Mouse (Mus musculus): Measurements from ENCODE around the gene Sdccag8. TPM values are rescaled to one million over a fixed set of nuclear protein-coding genes. Genes with fewer than 3 reads are reported as not detected.

Sdccag8 gene
- total RNA-seq, 2 experiments from 2014 or later = 8.4 to 8.8 TPM

DNA sequence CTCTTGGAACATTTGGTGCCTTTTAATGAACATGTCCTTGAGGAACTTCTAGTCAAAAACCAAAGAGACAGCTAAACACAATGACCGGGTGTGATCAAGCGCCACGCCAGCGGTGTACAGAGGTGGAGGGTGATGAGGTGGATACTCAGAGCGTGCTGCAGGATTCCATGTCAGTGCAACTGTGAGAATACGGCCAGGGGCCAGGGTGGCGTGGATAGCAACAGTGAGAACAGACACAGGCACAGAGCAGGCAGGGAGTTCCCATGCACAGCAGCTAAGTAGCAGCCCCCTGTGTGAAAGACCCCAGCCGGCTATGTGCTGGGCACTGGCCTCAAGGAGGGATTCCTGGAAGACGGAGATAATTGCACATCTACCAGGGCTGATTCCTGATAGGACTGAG, 59.0 kb downstream of the Sdccag8 start:
- no peak for DNase-seq (ENCODE audit: low spot score in 2 of 2)

DNA sequence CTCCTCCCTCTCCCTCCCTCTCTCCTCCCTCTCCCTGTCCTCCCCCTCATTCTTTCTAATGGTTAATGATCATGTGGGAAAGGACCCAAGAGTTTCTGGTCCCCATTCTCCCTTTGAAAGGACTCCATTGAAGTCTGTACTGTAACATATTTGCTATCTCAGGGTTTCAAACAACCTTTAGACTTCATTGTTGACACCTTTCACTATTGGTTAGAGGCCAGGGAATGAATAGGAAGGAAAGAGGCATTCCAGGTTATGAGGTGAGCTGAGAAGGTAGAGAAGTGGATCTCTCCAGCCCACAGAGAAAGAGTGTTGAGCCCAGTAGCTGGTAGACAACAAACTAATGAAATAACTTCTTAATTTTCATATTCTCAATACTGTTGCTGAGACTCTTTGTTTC, 59.7 kb downstream of the Sdccag8 start:
- no peak for DNase-seq (ENCODE audit: low spot score in 2 of 2)

DNA sequence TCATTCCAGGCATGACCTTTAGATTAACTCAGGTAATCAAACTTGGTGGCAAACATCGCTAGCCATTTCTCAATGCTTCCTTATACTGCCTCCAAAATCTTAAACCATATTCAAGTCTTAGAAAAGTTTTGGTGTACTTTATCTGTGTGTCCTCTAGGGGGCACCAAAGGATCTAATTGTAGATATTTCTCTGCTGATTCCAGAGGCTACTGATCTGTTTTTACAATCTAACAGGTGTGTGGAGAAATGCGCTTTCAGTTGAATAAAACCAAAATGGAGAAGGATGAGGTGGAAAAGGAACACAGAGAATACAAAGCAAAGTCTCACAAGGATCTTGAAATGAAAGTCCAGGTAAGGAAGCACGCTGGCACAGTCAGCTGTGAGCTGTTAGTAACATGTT, 63.3 kb downstream of the Sdccag8 start:
- DNase-seq (ENCODE audit: low spot score in 2 of 2) = peak in 1 of 2 experiments; percentile 32

DNA sequence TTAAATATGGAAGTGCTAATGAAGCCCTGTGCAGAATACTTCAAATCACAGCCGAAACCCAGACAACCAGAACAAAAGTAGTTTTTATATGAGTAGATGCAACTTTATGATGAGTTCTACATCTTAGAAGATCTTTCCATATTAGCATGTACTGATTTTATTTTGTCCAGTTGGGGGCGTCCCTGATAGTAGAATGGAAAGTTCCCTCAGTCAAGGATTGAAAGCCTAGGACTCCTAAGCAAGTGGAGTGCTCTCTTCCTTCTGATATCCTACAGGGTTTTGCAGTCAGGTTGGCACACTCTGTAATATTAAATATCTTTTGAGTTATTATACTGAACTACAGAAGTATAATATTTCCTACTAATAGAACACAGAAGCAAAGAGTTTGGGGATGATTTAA, 64.5 kb downstream of the Sdccag8 start:
- no peak for DNase-seq (ENCODE audit: low spot score in 2 of 2)

DNA sequence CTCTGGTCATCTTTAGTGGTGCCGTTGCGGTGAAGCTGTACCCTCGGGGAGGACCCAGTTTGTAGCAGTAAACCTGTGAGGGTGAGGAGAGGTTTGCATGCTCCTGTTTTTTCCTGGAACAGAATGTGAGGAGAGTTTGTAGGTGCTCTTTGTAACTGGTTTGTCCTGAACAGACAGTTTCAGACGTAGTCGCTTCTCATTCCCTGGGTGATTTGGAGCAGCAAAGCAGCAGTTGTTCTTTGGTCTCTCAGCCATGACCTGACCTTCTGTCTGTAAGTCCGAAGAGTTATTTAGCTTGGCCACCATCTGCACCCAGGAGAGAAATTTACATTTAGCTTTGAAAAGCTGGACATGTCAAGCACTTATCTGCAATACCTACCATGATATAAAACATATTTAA, 65.2 kb downstream of the Sdccag8 start:
- no peak for DNase-seq (ENCODE audit: low spot score in 2 of 2)

DNA sequence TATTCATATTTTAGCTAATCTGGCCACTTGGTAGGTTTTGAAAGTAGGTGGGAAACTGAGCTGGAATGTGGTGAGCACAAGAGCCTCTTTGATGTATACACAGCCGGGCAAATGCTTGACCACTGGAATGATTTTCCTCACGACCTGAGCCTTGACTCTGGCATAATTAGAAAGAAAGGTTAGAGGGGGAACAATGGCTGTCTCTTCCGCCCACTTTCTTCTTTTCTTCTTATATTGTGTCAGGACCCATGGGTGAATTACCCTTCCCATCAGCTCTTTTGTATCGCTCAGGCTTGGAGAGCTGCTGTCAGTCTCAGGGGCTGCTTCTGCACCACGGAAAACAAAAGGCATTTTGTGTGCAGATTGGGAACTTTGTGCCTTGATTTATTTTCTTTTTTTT, 65.6 kb downstream of the Sdccag8 start:
- no peak for DNase-seq (ENCODE audit: low spot score in 2 of 2)

DNA sequence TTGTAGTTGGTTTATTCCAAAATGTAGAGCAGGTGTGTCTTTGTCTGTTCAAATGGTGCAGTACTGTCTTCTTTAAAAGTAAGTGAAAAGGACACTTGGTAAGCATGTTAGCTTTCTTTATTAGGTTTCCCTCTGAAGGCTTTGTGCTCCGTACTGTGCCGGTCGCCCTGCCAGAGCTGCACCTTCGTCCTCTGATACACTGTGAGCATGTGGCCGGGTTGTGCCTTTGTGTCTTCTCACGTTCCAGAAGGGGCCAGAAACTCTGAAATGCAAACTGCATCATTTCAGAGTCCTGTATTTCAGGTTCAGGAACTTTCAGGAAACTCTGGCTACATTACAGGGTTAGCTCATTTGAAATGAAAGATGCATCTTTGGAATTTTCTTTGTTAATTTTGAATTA, 66.5 kb downstream of the Sdccag8 start:
- DNase-seq (ENCODE audit: low spot score in 2 of 2) = no peak

DNA sequence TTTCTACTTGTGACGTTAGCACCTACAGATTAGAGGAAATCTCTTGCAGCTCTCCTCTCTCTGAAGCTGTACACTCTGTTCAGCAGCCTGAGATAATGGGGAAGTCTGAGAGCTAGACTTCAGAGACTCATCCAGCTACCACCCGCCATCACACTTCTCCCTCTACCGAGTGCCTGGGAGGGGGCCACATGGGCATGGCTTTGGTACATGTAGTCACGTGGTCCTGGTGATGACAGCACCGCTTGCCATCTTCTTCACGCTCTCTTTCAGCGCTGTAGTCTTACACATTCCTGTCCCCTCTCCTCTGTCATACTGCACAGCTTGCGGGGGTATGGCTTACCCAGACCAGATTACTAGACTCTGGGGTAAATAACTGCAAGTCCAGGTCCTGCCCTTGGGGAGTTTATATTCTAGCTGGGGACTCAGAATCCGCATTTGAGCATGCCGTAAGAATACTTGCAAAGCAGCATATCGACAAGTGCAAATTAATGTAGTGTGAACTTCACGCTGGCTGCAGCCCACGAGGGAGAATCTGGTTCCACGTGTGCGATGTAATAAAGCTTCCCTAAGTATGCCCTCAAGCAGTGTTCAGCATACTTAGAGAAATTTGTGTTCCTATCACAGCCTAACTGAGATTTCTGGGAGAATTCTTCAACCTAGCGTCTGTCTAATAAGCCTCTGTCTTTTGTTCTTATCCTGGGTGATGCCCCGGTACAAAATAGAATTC, 70.9 kb downstream of the Sdccag8 start:
- no peak for DNase-seq (ENCODE audit: low spot score in 2 of 2)

DNA sequence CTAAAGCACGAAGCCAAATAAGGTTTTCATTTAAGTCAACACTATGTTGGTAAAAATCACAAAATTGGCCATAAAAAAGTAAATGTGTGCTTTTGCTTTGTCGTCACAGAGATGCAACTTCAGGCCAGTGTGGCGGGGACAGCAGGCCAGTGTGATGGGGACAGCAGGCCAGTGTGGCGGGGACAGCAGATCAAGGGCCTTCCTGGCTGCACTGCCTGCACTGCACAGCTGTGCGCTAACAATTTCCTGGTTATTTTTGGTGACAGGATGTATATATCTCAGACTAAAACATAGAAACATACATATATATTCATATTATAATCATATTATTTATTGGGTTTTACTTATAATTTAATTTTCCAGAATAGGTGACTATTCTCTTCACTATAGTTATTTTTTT, 71.5 kb downstream of the Sdccag8 start:
- no peak for DNase-seq (ENCODE audit: low spot score in 2 of 2)

DNA sequence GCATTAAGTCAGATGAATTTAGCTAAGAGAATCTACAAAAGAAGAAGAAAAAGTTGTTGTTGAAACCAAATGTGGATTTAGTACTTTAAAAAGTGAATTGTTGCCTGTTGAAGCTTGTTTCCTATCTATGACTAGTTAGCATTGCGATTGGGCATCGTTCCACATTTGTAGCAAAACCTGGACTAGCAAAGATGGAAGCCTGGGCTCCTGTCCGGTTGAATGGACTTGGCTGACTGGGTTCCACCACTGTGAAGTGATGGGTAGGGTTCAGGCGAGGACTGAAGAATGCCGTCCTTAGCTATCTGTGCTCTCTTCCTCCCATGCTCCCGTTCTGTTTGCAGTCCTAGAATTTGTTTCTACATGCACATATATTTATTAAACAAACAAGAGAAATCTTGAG, 89.3 kb downstream of the Sdccag8 start:
- no peak for DNase-seq (ENCODE audit: low spot score in 2 of 2)

DNA sequence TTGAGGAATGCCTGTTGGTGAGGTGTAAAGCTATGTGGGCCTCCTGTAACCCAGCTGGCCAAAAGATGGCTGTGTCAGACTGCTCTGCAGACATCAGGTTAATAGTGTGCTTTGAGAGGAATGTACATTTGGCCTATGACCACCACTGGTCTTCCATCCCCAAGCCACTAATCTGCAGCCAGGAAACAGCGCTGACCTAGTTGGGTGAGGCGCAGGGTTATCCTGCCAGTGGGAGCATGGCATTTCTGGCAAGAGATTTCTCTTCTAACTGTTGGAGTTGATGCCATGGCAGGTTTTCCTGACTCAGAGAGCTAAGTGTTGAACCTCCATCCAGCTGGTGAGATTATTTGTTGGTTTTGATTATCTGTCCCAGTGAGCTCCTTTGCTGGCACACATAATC, 101.5 kb downstream of the Sdccag8 start:
- no peak for DNase-seq (ENCODE audit: low spot score in 2 of 2)

DNA sequence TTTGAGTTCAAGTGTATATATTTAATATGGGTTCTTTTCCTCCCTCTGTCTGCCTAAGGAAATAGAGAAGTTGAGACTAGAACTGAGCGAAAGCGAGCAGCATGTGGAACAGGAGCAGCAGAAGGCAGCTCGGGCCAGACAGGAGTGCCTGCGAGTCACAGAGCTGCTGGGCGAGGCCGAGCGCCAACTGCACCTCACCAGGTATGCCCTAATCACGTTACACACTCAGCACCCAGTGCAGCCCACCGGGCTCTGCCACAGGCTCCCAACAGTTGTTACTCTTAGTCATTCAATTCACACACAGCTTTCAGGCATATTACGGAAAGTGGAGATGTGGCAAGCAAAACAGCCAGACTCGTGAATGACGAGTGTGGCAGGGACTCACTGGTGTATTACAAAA, 105.0 kb downstream of the Sdccag8 start:
- no peak for DNase-seq (ENCODE audit: low spot score in 2 of 2)

DNA sequence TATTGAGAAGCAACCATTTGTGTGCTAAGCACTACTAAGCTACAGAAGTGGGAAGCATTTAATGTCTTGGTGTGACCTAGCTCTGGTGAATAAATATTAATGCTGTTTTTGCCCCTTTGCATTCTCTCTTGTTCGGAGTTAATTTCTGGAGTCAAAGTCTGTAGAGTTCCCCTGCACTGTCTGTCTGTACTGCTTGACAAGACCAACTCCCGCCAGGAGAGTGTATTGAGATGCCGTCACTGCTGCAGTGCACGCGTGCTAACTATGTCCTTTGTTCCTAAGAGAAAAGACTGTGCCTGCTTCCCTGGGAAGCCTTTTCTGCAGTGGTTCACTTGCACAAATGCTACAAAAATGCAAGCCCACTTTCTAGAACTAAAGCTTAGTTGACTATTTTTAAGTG, 108.4 kb downstream of the Sdccag8 start:
- DNase-seq (ENCODE audit: low spot score in 2 of 2) = no peak

DNA sequence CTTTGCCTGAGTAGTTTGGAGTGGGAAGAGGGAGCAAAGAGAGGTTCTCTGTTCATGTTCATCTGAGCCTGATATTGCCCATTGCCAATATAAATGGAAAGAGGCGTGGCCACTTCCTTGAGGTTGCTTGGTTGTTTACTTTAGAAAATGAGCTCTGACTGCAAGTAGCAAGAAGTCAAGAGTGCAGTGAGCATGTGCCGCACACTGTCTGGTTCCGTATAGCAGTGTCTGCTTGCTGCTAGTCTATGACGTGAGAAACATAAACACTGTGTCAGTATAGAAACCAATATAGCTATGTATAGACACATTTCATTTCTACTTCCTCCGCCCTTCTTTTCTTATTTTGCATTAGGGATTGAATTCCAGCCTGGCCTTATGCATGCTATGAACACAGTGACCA, 111.5 kb downstream of the Sdccag8 start:
- no peak for DNase-seq (ENCODE audit: low spot score in 2 of 2)

DNA sequence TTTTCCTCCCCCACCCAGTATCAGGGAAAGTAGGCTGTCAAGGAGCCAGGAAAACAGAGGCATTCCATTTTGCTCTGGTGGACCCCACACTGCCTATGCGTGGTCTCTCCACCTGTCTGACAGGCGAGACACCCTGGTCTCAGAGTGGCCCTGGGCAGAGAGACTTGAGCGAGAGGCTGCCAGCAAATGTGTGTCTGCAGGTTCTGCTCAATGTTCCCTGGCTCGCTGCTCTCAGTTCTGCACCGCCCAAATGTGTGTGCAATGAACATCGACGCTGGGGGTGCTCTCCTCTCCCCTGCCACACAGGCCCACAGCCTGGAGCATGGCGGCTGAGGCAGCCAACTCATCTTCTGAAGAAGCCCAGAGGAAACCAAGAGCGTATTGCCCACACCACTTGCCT, 112.9 kb downstream of the Sdccag8 start:
- DNase-seq (ENCODE audit: low spot score in 2 of 2) = no peak

DNA sequence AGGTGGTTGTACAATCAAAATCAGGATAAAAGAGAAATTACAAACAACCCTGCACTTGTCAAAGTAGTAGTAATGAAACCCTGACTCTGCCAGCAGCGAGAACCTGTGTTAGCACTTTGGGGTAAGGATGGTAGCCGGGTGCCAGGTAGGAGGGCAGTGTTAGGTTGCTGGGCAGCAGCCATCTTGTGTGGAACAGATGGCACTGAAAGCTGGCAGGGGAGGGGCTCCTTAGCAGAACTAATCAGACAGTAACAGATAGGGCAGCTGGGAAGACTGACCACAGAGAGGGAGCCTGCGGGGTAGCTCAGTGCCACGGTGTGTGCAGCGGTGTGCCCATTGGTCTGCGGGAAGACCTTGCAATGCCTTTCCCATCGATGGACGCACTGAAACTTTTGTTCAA, 115.2 kb downstream of the Sdccag8 start:
- no peak for DNase-seq (ENCODE audit: low spot score in 2 of 2)

DNA sequence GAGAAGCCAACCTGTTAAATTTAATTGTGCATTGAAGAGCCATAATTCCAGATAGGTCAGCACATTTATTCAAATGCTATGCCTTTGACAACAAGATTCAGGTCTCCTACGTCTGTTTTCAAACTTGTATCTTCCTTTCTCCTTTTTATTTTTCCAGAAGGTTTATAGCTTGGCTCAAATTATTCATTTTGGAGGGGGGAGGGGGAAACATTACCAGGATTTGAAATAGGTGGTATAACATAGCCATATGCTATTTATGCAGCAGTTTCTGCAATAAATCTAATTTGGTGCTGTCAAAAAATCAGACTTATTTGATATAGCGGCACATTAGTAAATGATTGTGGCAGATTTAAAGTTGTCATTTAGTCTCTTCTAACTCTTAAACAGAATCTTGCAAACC, 116.1 kb downstream of the Sdccag8 start:
- DNase-seq (ENCODE audit: low spot score in 2 of 2) = no peak

DNA sequence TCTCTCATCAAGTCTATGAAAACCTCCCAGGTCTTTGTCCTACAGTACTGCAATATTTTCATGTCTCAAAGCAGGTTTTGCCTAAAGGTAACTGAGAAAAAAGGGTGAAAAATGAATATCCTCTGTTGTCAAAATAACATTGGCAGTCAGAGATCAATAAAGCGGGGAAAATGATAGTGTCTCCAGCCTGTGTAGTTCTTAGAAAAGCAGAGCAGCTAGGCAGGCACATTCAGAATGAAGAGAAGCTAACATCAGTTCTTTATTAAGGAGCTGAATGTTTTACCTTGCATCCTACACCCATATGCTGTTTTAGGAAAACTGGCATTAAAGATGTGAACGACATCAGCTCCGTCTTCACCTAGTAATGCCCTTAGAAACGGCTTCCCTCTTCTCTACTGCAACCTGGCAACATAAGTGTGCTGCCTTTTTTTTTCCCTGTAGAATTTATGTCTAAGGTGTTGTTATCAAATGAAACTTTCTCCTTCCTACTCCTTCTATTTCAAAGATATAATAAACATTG, 116.6 kb downstream of the Sdccag8 start:
- no peak for DNase-seq (ENCODE audit: low spot score in 2 of 2)

DNA sequence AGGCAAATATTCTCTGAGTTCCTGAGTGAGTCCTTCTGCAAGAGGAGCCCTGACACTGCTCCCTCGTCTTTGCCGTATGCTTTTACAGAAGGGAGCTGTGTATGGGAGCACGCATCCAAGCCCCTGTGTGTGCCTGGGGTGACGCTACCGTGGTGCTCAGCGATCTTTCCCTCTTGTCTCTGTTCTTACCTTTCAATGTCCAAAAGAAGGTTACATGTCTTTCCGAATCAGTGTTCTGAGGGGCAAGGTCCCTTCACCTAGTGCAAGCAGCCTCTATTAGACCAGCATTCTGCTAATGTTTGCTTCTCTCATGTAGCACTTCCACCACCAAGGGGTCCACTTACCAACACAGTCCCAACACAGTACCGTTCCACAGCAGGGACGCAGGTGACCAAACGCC, 117.1 kb downstream of the Sdccag8 start:
- no peak for DNase-seq (ENCODE audit: low spot score in 2 of 2)

DNA sequence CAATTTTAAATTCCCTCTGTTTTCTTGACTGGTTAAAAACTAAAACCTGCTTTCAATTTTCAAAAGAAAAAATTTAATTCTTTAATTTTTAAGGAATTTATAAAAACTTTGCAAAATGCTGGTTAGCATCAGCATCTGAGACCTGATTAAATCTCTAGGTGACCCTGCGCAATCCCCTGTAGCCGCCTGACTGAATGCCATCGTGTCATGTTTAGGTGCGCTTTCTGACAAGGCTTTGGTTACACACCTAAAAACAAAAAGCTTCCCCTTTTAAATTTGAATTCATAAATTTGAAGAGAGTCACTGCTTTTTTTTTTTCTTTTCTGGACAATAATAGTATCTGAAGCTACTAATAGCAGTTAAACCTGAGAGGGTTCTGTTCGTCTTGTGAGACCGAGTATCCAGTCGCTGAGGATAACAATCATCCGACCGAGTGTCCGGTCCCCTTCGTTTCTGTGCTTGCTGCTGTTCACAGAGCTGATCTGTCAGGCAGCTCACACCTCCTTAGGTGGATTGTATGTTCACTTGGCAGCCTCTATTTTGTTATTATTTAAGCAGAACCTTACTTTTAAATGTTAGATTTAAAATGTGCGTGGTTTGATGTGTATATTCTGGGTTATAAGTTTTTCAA, 118.0 kb downstream of the Sdccag8 start:
- DNase-seq (ENCODE audit: low spot score in 2 of 2) = no peak

DNA sequence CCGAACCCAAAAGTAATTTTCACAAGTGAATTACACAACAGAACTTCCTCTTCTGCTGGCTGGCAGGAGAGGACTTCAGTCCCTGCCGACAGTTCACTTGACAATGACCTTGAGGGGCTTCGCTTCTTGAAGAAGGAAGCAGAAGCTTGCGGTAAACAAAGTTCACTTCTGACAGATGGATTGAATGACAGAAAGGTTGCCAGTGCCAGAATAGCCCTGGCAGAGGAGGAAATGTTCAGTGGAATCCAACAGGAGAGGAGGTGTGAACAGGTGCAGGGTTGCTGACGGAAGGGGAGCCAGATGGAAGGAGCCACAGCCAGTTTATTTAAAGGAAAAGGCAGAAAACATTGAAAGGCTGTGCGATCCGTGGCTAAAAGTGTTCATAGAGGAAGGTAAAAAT, 118.9 kb downstream of the Sdccag8 start:
- DNase-seq (ENCODE audit: low spot score in 2 of 2) = no peak

DNA sequence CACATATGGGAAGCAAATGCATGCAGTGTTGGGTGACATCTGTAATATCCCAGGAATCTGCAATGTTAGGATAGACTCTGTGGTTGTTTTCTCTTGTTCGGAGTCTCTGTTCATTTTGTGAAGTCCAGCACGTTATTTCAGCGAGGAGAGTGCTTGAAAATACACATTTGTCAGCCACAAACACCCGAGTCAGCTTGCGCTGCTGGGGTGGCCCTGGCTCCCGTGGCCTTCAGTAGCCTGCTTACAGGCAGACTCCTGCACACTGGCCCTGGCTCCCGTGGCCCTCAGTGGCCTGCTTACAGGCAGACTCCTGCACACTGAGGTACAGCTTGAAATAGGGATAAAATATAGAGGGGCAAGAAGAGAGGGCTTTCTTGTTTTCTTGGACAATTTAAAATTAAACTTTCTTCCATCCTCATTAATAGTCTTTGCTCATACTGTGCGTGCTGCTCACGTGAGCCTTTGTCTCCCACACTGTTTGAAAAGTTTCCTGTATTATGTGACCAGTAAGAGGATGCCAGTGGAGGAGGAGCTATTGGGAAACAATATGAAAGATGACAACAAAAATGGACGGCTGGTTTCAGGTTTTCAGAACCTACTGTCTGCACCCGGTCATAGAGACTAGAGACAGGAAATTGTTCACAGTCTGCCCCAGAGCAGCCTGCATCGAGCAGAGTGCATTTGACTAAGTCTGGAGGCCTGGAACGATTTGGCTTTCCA, 119.7 kb downstream of the Sdccag8 start:
- peak in 1 of 2 experiments; percentile 32 for DNase-seq (ENCODE audit: low spot score in 2 of 2)

Data from adrenal gland, adult 18-20 months (tissue).